Mouse (Mus musculus) adrenal gland, adult 2 months (tissue): Measurements from ENCODE around the gene Syt7. TPM values are rescaled to one million over a fixed set of nuclear protein-coding genes. Genes with fewer than 3 reads are reported as not detected.

ENCODE experiments used
- DNase-seq: peaks from one replicate; pipeline ENCODE4 v3.0.0; 2021
- polyA plus RNA-seq: library from polyadenylated mRNA; depleted of rRNA; stranded (reverse); fragments of >200 nt; gene quantifications from 2 replicates; pipeline ENCODE4 v1.2.3, GENCODE M21; 2012
- total RNA-seq, 2 experiments: library from RNA; stranded (reverse); gene quantifications; 2 replicates each; pipeline ENCODE4 v1.2.3; 2021

Syt7 gene
- total and polyA plus RNA-seq, 3 experiments: 13.5 to 38.3 (median 27.2) TPM

- DNase-seq: no peak
Observed at GRCm38 (mm10) chr19:10387660-10388059, 1.2 kb upstream of the Syt7 start.

- DNase-seq: peak; percentile 59
Observed at GRCm38 (mm10) chr19:10389391-10390098, 655 bp downstream of the Syt7 start.

DNA sequence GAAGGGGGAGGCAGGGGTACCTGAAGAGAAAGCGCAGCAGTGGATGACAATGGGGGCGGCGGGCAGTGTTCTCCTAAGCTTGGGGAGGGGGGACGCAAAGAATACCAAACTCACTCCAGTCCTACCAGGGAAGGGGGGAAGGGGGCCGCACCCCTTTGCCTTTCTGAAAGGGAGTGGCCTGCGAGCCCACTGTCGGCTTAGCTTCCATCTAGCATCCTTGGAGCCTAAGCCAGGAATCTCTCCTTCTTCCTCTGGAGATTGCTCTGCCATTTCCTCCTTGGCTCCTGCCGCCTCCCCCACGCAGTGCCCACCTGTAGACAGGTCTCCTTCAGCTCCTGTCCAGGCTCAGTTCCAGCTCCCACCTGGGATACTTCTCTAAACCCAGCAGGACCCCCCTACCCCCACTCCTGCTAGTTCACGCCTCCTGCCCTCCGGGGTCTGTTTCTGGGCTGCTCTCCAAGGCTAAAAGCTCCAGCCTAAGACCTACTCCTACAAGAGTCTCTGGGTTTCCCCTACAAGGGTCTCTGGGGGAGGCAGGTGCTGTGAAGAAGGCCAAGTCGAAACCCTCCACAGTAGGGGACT is 1.3 kb downstream of the Syt7 start:
- no peak for DNase-seq

- DNase-seq: no peak
Observed at GRCm38 (mm10) chr19:10391028-10391427, 2.1 kb downstream of the Syt7 start.

- DNase-seq: peak; percentile 76
Observed at GRCm38 (mm10) chr19:10391995-10392394, 3.1 kb downstream of the Syt7 start.

DNA sequence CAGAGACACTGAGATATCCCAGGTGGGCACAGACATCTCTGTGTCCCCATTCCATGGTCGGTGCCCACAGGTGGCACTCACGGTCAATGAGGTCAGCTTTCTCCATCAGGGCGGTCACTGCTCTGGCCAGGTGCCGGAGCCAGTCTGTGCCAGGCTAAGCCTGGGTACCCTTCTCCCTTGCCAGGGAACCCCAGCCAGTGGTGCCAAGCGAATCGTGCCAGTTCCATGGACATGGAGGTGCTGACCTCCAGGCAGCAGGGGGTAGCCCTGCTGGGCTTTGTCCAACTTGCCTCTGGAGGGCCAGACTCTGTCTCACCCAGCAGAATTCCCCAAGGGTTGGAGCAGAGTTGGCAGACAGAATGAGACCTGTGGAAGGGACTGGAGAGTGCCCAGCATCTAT is 4.6 kb downstream of the Syt7 start:
- DNase-seq: no peak

- DNase-seq: no peak
Observed at GRCm38 (mm10) chr19:10393874-10394500, 5.1 kb downstream of the Syt7 start.

GRCm38 (mm10) chr19:10395174-10395573 is 6.3 kb downstream of the Syt7 start:
- no peak for DNase-seq

- no peak for DNase-seq
Observed at GRCm38 (mm10) chr19:10396962-10397361, 8.1 kb downstream of the Syt7 start.

- DNase-seq: no peak
Observed at GRCm38 (mm10) chr19:10397479-10398153, 8.7 kb downstream of the Syt7 start.

DNA sequence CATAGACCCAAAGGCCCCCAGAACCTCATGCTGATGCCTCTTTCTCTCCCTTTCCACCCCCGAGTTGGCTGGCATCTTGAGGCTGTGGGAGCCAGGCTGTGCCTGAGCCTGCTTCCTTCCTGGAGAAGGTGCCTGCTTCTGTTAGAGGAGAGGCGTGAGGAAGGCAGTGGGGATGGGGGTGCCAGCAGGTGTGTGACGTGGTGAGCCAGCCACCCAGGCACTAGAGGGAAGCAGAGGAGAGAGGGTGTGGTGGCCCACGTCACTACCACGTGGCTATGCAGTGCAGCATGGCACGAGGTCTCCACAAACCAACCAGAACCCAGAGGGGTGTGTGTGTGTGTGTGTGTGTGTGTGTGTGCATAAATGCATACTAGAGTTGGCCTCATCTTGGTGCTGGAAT is 9.4 kb downstream of the Syt7 start:
- no peak for DNase-seq

GRCm38 (mm10) chr19:10402771-10403494 is 14.0 kb downstream of the Syt7 start:
- DNase-seq: peak; percentile 63

GRCm38 (mm10) chr19:10403593-10404380 is 14.9 kb downstream of the Syt7 start:
- no peak for DNase-seq

- DNase-seq: no peak
Observed at GRCm38 (mm10) chr19:10404424-10404823, 15.5 kb downstream of the Syt7 start.

GRCm38 (mm10) chr19:10404911-10405310 is 16.0 kb downstream of the Syt7 start:
- no peak for DNase-seq

- DNase-seq: no peak
Observed at GRCm38 (mm10) chr19:10413701-10414242, 24.9 kb downstream of the Syt7 start.

GRCm38 (mm10) chr19:10415508-10415907 is 26.6 kb downstream of the Syt7 start:
- no peak for DNase-seq

GRCm38 (mm10) chr19:10416889-10417288 is 28.0 kb downstream of the Syt7 start:
- DNase-seq: no peak

- DNase-seq: peak; percentile 66
Observed at GRCm38 (mm10) chr19:10417436-10417835, 28.5 kb downstream of the Syt7 start.

GRCm38 (mm10) chr19:10421986-10422976 is 33.4 kb downstream of the Syt7 start:
- DNase-seq: no peak
